Mouse (Mus musculus) hindbrain, embryonic 12.5 days (tissue): ENCODE data around the gene Gm3952. TPM values are rescaled to one million over a fixed set of nuclear protein-coding genes. Genes with fewer than 3 reads are reported as not detected.

Experiments used
- ATAC-seq: fragments of 200-750 bp; cut with Nextera tagmentation; 2 replicates; pipeline ENCODE4 v1.8.0; 2017; ENCODE audit warnings: moderate TSS enrichment; ENCODE audit not compliant: low FRiP score
- H3K27ac ChIP-seq: fragments of 300-500 bp; sonication (generic); 2 replicates; pipeline ENCODE4 v1.5.1; 2016; ENCODE audit warnings: mild to moderate bottlenecking
- H3K27me3 ChIP-seq: fragments of 300-500 bp; sonication (generic); 2 replicates; pipeline ENCODE4 v1.6.1; 2016; ENCODE audit warnings: mild to moderate bottlenecking
- H3K36me3 ChIP-seq: fragments of 300-500 bp; sonication (generic); 2 replicates; pipeline ENCODE4 v1.6.1; 2016; ENCODE audit warnings: mild to moderate bottlenecking
- H3K4me1 ChIP-seq: fragments of 300-500 bp; sonication (generic); 2 replicates; pipeline ENCODE4 v1.6.1; 2016
- H3K4me2 ChIP-seq: fragments of 300-500 bp; sonication (generic); replicated peaks from 2 replicates; pipeline ENCODE4 v1.6.1; 2016; ENCODE audit warnings: mild to moderate bottlenecking
- H3K4me3 ChIP-seq: fragments of 300-500 bp; sonication (generic); 2 replicates; pipeline ENCODE4 v1.5.1; 2016; ENCODE audit warnings: mild to moderate bottlenecking
- H3K9ac ChIP-seq: fragments of 300-500 bp; sonication (generic); 2 replicates; pipeline ENCODE4 v1.6.1; 2016; ENCODE audit warnings: mild to moderate bottlenecking, moderate library complexity
- H3K9me3 ChIP-seq: fragments of 300-500 bp; sonication (generic); replicated peaks from 2 replicates; pipeline ENCODE4 v1.6.1; 2016; ENCODE audit warnings: mild to moderate bottlenecking
- WGBS: fragments of 180-500 bp; shearing (Covaris S2); methylation state at CpG from one replicate; pipeline ENCODE4 v1.1.7; 2016; 5-methylcytosine and 5-hydroxymethylcytosine counted together
- polyA plus RNA-seq: library from polyadenylated mRNA; unstranded; fragments of >200 nt; fragmentation: Nextera tagmentation; extraction: Ambion mirVana; gene quantifications from 2 replicates; pipeline ENCODE4 v1.2.1, GENCODE M21; 2016

Gene Gm3952
- not detected in 2 replicates for polyA plus RNA-seq

DNA sequence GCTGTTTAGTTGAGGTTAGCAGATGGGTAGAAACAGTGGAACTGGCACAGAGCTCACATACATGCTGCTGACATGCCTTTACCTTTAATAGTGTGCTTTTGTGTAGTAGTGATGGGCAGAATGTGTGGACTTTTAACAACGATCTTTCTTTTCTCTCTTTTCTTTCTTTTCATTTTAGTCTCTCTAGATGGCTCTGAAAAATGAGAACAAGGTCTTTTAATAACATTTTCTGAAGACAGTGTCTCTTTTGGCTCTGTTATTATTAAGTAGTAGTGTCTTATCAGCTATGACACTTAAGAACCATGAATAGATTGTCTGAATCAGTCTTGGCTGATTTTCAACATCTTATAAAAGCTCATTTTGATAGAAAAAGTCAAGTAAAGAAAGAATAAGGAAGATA is at the start of gene Gm3952:
TSS of gene Gm3952 (minus strand) at position 101 of the 400 bp plus-strand sequence.
- Histone ChIP-seq H3K4me2 (no peak within 1 kb of the TSS), H3K27me3 (no peaks in the 10 kb centered on the region), H3K27ac (no peak within 1 kb of the TSS), H3K36me3 (no peaks in the 10 kb centered on the region), H3K9me3 (no peaks in the 10 kb centered on the region), H3K9ac (no peak within 1 kb of the TSS), H3K4me3 (no peak within 1 kb of the TSS), H3K4me1 (no peaks in the 10 kb centered on the region)
- no peak for ATAC-seq
- 83% methylated on average over 1 of the region's 1 CpGs for WGBS

DNA sequence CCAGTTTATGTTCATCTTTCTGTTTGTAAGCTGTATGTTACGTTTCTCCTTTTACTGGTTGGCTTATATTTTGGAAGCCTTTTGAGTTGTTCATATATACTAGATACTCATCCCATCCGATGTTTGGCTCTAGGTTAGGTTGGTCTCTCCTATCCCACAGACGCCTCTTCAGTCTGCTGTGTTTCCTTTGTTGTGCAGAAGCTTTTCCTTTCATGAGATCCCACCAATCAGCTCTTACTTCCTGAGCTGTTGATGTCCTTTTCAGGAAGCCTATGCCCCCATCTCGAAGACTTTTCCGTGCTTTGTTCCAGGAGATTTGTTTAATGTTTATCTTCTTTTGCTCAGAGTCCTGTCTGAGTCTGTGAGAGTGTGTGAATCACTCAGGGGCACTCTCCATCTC is 45.3 kb upstream of the Gm3952 start:
- Histone ChIP-seq H3K27me3 (no peaks in the 10 kb centered on the region), H3K36me3 (no peaks in the 10 kb centered on the region), H3K4me3 (no peak overlapping the region), H3K27ac (no peak overlapping the region), H3K9me3 (no peaks in the 10 kb centered on the region), H3K9ac (no peak overlapping the region), H3K4me2 (no peak overlapping the region), H3K4me1 (no peaks in the 10 kb centered on the region)
- no peak for ATAC-seq
- 60% methylated on average over 5 of the region's 5 CpGs for WGBS

DNA sequence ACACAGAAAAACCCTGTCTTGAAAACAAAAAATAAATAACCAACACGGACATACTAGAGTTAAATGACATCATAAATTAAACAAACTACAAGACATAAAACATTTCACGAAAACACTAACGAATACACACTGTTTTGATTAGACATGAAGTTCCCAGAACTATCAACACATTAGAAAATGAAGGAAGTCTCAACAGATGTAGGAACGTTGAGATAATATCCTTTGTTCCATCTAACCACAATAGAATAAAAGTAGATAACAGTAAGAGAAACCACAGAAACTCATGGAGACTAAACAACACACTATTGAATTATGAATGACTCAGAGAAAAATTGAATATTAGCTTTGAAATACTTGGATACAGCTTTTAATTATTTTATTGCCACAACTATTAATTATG is 14.0 kb upstream of the Gm3952 start:
- ATAC-seq = no peak

DNA sequence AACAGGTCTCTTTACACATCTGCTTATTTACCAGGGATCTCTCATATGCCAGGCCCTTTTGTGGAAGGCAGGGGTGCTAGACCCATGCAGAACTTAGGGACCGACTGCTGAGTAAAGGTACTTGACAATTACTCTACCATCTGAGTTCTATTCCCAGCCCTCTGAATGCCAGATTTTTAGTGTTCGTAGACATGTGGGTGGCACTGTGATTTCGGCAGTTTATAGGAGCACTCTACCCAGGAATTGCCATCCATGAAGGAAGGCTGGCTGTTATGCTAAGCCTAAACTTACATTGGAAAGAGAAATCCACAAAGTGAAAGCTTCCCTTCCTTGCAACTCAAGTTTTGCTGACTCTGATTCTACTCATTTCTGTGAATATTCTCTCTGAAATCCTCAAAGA is 62.8 kb downstream of the Gm3952 start:
- ATAC-seq = no peak
- peaks cover 37% of the 10 kb centered on the region for H3K36me3 ChIP-seq

More for the DNA sequence above, 14.0 kb upstream of the Gm3952 start:
- no peak overlapping the region for H3K4me2 ChIP-seq
- H3K9ac ChIP-seq = no peak overlapping the region
- no peaks in the 10 kb centered on the region for H3K9me3 ChIP-seq
- no peak overlapping the region for H3K27ac ChIP-seq
- H3K4me3 ChIP-seq = no peak overlapping the region
- 88% methylated on average over 4 of the region's 4 CpGs for WGBS
- no peaks in the 10 kb centered on the region for H3K27me3 ChIP-seq
- no peaks in the 10 kb centered on the region for H3K4me1 ChIP-seq
- no peaks in the 10 kb centered on the region for H3K36me3 ChIP-seq

DNA sequence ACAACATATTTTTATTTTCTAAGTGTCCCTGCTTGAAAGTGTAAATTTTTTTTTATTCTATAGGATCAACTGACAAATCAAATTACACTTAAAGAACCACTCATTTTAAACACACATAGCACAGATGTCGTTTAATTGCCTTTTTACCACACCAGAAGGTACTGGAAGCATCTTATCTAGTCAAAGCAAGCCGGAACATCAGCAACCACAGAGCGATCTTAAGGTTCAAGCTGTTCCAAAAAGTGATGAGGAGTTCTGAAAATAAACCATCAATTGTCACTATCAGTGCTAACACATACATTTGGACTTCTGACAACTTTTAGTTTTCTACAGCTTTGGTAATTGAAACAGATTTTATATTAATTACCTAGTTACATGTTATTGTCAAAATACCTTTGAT is 64.4 kb downstream of the Gm3952 start:
- Histone ChIP-seq H3K4me1 (peaks cover 9% of the 10 kb centered on the region; the same call in 1 of the 2 replicates), H3K9me3 (no peaks in the 10 kb centered on the region), H3K4me2 (no peak overlapping the region), H3K9ac (no peak overlapping the region), H3K27me3 (no peaks in the 10 kb centered on the region), H3K36me3 (peaks cover 31% of the 10 kb centered on the region), H3K4me3 (no peak overlapping the region), H3K27ac (no peak overlapping the region)
- ATAC-seq = no peak
- 94% methylated on average over 3 of the region's 3 CpGs for WGBS

More for the DNA sequence above, 62.8 kb downstream of the Gm3952 start:
- Histone ChIP-seq H3K9me3 (no peaks in the 10 kb centered on the region), H3K9ac (no peak overlapping the region), H3K4me3 (no peak overlapping the region), H3K27me3 (no peaks in the 10 kb centered on the region), H3K4me2 (no peak overlapping the region), H3K4me1 (peaks cover 9% of the 10 kb centered on the region; the same call in 1 of the 2 replicates), H3K27ac (no peak overlapping the region)
- WGBS = 93% methylated on average over 3 of the region's 3 CpGs

DNA sequence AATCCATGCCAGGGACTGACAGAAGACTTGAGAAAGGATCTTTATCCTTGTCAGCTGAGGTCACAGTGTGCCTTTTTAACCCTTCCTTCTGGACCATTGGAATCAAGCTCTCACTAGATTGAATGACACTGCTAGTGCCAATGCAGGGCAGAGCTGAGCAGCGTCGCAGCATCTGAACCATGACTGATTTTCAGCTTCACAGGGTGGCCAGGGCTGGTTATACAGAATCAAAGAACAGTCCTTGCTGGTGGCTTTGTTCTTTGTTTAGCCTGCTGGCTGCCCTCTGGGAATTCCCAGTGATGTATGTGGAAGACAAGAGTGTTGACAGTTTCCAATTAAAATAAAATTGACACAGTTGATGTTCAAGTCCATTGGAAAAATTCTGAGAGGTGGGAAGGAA is 66.2 kb downstream of the Gm3952 start:
- WGBS = 7% methylated on average over 2 of the region's 2 CpGs
- peaks cover 32% of the 10 kb centered on the region for H3K36me3 ChIP-seq

DNA sequence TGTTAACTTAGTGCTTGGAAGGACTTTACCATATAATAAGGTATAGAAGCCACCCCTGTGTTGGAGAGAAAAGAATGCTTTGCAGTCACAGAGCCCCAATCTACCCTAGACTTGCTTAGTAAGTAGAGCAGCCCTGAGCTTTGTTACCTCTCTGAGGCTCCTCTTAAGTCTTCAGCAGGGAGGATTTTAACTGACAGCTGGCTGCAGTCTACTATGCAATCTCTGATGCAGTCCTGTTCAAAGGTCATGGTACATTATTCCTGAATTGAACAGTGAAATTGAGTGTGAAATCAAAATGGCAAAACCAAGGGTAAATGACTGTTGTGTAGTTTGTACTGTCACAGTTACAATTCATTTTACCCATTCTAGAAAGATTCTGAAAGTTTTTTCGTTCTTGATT is 71.3 kb downstream of the Gm3952 start:
- ATAC-seq = peak; percentile 48
- Histone ChIP-seq H3K4me1 (peaks cover 7% of the 10 kb centered on the region; the same call in 1 of the 2 replicates), H3K4me3 (no peak overlapping the region), H3K9ac (no peak overlapping the region), H3K9me3 (no peaks in the 10 kb centered on the region), H3K27me3 (no peaks in the 10 kb centered on the region), H3K36me3 (peaks cover 35% of the 10 kb centered on the region), H3K27ac (no peak overlapping the region), H3K4me2 (no peak overlapping the region)
- WGBS = 45% methylated on average over 1 of the region's 1 CpGs

More for the DNA sequence above, 66.2 kb downstream of the Gm3952 start:
- Histone ChIP-seq H3K27me3 (no peaks in the 10 kb centered on the region), H3K9me3 (no peaks in the 10 kb centered on the region), H3K9ac (no peak overlapping the region), H3K4me1 (peaks cover 9% of the 10 kb centered on the region; the same call in 1 of the 2 replicates), H3K27ac (peak overlapping the region; percentile 79), H3K4me2 (no peak overlapping the region), H3K4me3 (no peak overlapping the region)
- peak; percentile 93 for ATAC-seq

DNA sequence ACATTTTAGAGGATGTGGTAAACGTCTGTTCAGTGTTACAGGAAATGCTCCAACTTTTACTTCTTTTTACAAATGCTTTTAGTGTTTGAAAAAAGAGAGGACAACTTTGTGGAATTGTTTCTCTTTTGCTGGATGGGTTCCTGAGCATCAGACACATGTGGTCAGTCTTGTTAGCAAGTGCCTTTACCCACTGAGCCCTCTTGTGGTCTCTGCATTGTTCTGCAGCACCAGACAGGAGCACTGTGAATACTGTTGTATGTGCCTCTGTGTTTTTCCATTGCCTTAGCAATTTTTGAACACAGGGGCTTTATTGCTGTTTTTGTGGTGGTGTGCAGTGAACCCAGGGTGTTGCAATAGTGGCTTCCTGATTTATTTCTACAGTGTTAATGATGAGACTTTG is 73.7 kb downstream of the Gm3952 start:
- 69% methylated on average over 1 of the region's 1 CpGs for WGBS
- Histone ChIP-seq H3K36me3 (peaks cover 44% of the 10 kb centered on the region), H3K27ac (no peak overlapping the region), H3K4me3 (no peak overlapping the region), H3K4me2 (no peak overlapping the region), H3K4me1 (no peaks in the 10 kb centered on the region), H3K27me3 (no peaks in the 10 kb centered on the region), H3K9me3 (no peaks in the 10 kb centered on the region), H3K9ac (no peak overlapping the region)
- peak; percentile 64; the same call in 1 of the 2 replicates for ATAC-seq

DNA sequence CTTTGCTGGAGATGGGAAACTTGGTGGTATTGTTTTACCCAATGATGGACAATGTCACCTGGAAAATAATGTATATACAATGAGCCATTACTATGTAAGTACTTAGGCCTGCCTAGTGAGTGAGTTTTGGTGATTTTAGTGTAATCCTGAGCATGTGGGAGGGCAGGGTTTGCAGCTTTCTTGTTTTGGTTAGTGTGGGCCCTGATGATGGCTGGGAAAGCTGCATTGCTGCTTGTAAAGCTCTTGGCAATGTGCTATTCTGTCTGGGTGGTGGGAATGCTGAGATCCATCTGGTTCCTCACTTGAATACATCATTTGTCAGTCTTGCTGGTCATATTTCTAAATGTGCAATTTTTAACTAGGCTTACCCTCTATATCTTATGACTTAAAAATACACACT is 82.3 kb downstream of the Gm3952 start:
- Histone ChIP-seq H3K27ac (no peak overlapping the region), H3K4me2 (no peak overlapping the region), H3K4me3 (no peak overlapping the region), H3K9ac (no peak overlapping the region), H3K27me3 (no peaks in the 10 kb centered on the region), H3K9me3 (no peaks in the 10 kb centered on the region), H3K36me3 (peaks cover 52% of the 10 kb centered on the region), H3K4me1 (no peaks in the 10 kb centered on the region)
- ATAC-seq = no peak

DNA sequence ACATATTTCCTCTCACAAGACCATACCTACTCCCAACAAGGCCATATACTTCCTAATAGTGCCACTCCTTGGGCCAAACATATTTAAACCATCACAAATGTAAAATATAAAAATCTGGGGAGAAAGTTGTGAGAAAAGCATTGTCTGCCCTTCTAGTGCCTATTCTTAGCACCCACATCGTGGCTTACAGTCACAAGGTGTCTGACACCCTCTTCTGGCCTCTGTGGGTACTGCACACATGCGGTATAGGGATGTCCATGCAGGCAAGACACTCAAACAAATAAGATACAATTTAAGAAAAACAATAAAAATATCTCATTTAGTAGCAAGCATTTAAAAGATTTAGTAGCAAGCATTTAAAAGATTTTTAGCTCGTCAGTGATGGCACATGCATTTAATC is 89.2 kb downstream of the Gm3952 start:
- Histone ChIP-seq H3K27me3 (no peaks in the 10 kb centered on the region), H3K36me3 (peaks cover 42% of the 10 kb centered on the region), H3K4me3 (no peak overlapping the region), H3K4me2 (no peak overlapping the region), H3K9me3 (no peaks in the 10 kb centered on the region), H3K4me1 (no peaks in the 10 kb centered on the region), H3K9ac (no peak overlapping the region), H3K27ac (no peak overlapping the region)
- WGBS = 48% methylated on average over 3 of the region's 3 CpGs
- no peak for ATAC-seq

DNA sequence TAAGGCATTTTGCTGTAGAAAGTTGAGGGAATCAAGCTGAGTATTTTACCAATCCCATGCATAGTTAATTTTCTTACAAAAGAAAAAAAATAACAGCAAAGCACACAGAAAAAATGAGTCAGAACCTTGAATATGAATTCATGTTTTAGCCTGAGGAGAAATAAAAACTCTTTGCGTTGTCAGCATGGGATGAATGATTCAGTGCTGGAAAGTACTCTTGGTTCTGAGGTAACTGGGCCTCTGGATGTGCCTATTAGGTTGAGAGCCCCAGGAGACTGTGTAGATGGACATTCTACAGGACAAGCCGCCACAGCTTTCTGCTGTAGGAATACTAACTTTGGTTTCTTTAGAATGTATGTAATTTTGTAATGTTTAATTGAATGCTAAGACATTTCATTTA is 93.7 kb downstream of the Gm3952 start:
- H3K36me3 ChIP-seq = peaks cover 21% of the 10 kb centered on the region
- no peak for ATAC-seq
- WGBS = 95% methylated on average over 2 of the region's 2 CpGs

DNA sequence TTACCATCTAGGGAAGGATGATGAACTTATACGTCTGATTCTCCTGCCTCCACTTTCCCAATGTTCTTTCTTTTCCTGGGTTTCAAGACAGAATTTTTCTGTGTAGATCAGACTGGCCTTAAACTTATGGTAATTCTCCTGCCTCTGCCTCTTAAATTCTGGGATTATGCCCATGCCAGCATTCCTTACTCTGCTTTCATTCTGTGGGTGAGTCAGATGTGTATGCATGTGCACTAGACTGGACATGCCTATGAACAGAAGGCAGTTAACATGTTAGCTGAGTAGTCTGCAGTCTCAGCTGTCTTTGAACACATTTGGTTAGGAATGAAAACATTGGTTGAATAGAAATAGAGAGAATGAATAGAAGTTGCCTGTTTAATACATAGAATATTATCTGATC is 94.1 kb downstream of the Gm3952 start:
- H3K4me2 ChIP-seq = no peak overlapping the region
- no peak overlapping the region for H3K9ac ChIP-seq
- 72% methylated on average over 1 of the region's 1 CpGs for WGBS
- no peak overlapping the region for H3K4me3 ChIP-seq
- no peaks in the 10 kb centered on the region; the same call in 1 of the 2 replicates for H3K4me1 ChIP-seq
- no peak for ATAC-seq
- no peaks in the 10 kb centered on the region for H3K9me3 ChIP-seq
- no peak overlapping the region for H3K27ac ChIP-seq
- peaks cover 21% of the 10 kb centered on the region for H3K36me3 ChIP-seq
- H3K27me3 ChIP-seq = no peaks in the 10 kb centered on the region

More for the DNA sequence above, 93.7 kb downstream of the Gm3952 start:
- no peaks in the 10 kb centered on the region for H3K9me3 ChIP-seq
- no peak overlapping the region for H3K27ac ChIP-seq
- H3K4me1 ChIP-seq = no peaks in the 10 kb centered on the region; the same call in 1 of the 2 replicates
- H3K4me2 ChIP-seq = no peak overlapping the region
- no peak overlapping the region for H3K4me3 ChIP-seq
- no peaks in the 10 kb centered on the region for H3K27me3 ChIP-seq
- H3K9ac ChIP-seq = no peak overlapping the region

DNA sequence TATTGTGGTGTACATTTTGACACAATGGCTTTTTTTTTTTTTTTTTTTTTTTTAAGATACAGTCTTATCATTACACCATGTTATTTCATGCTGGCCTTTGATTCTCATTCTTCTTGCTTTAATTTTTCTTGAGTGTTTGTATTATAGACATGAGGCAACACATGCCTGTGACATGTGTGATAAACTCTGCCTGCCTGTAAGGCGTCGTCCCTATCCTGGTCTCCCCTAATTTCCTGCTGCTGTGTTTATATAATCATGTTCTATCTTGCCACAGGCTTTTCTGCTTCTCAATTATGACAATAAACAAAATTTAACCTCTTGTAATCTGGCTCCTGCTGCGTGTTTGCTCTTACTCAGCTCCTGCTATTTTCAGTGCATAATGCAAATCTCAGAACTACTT is 100.5 kb downstream of the Gm3952 start:
- no peaks in the 10 kb centered on the region for H3K27me3 ChIP-seq
- no peak for ATAC-seq
- no peaks in the 10 kb centered on the region for H3K36me3 ChIP-seq
- H3K4me3 ChIP-seq = no peak overlapping the region
- no peak overlapping the region for H3K9ac ChIP-seq
- H3K4me1 ChIP-seq = no peaks in the 10 kb centered on the region; the same call in 1 of the 2 replicates
- WGBS = 88% methylated on average over 3 of the region's 3 CpGs
- H3K27ac ChIP-seq = no peak overlapping the region
- no peaks in the 10 kb centered on the region for H3K9me3 ChIP-seq
- no peak overlapping the region for H3K4me2 ChIP-seq
